Mouse (Mus musculus) midbrain, postnatal 0 days (tissue): ENCODE data around the gene Atp6v1e1. TPM values are rescaled to one million over a fixed set of nuclear protein-coding genes. Genes with fewer than 3 reads are reported as not detected.

Experiments
- ATAC-seq: fragments of 200-750 bp; cut with Nextera tagmentation; 2 replicates; pipeline ENCODE4 v1.8.0; 2017; ENCODE audit warnings: moderate number of reproducible peaks, mild to moderate bottlenecking, moderate TSS enrichment, moderate library complexity; ENCODE audit not compliant: low FRiP score
- DNase-seq: peaks from one replicate; pipeline ENCODE4 v3.0.0-alpha.2; 2015; ENCODE audit warnings: low spot score
- H3K27ac ChIP-seq: fragments of 300-500 bp; sonication (generic); 2 replicates; pipeline ENCODE4 v1.5.1; 2014; ENCODE audit warnings: low read depth, mild to moderate bottlenecking, low read length, mixed read lengths
- H3K27me3 ChIP-seq: fragments of 300-500 bp; sonication (generic); 2 replicates; pipeline ENCODE4 v1.6.1; 2014; ENCODE audit warnings: low read length, control low read depth, mixed read lengths; ENCODE audit not compliant: insufficient read depth
- H3K36me3 ChIP-seq: fragments of 300-500 bp; sonication (generic); 2 replicates; pipeline ENCODE4 v1.6.1; 2014; ENCODE audit warnings: low read length, control low read depth, mixed read lengths; ENCODE audit not compliant: insufficient read depth
- H3K4me1 ChIP-seq: fragments of 300-500 bp; sonication (generic); 2 replicates; pipeline ENCODE4 v1.6.1; 2014; ENCODE audit warnings: mild to moderate bottlenecking, control low read depth, antibody characterized with exemption, low read length, mixed read lengths; ENCODE audit not compliant: insufficient read depth
- H3K4me2 ChIP-seq: fragments of 300-500 bp; sonication (generic); 2 replicates; pipeline ENCODE4 v1.6.1; 2014; ENCODE audit warnings: low read depth, mild to moderate bottlenecking, low read length, mixed read lengths; ENCODE audit not compliant: poor library complexity, severe bottlenecking
- H3K4me3 ChIP-seq: fragments of 300-500 bp; sonication (generic); 2 replicates; pipeline ENCODE4 v1.5.1; 2014; ENCODE audit warnings: low read depth, mild to moderate bottlenecking, low read length, moderate library complexity
- H3K9ac ChIP-seq: fragments of 300-500 bp; sonication (generic); replicated peaks from 2 replicates; pipeline ENCODE4 v1.6.1; 2014; ENCODE audit warnings: mild to moderate bottlenecking, low read length, moderate library complexity, mixed read lengths; ENCODE audit not compliant: poor library complexity, severe bottlenecking
- H3K9me3 ChIP-seq: fragments of 300-500 bp; sonication (generic); 2 replicates; pipeline ENCODE4 v1.6.1; 2016; ENCODE audit warnings: low read length, control low read depth
- CTCF ChIP-seq: IDR thresholded peaks from 2 replicates; pipeline ENCODE4 v1.5.1; 2016; ENCODE audit warnings: antibody characterized with exemption, mild to moderate bottlenecking
- WGBS: fragments of 180-500 bp; shearing (Covaris S2); extraction: QIAGEN DNeasy Blood & Tissue Kit; methylation state at CpG from one replicate; pipeline ENCODE4 v1.1.7; 2014; 5-methylcytosine and 5-hydroxymethylcytosine counted together
- polyA plus RNA-seq: library from polyadenylated mRNA; unstranded; fragments of >200 nt; fragmentation: Nextera tagmentation; extraction: Ambion mirVana; gene quantifications from 2 replicates; pipeline ENCODE4 v1.2.1, GENCODE M21; 2015
- total RNA-seq: library from RNA; depleted of rRNA; stranded (reverse); fragments of >200 nt; gene quantifications from 2 replicates; pipeline ENCODE4 v1.2.3, GENCODE M21; 2014

Atp6v1e1 gene
- total and polyA plus RNA-seq, 2 experiments from 2014 or later, result 251 to 333 TPM

GRCm38 (mm10) chr6:120807738-120808081 lies 14.9 kb downstream of the Atp6v1e1 start:
- 97% methylated on average over 4 of the region's 4 CpGs for WGBS
- Histone ChIP-seq H3K9me3 (no peaks in the 10 kb centered on the region), H3K4me3 (no peak overlapping the region), H3K4me2 (no peak overlapping the region), H3K4me1 (no peaks in the 10 kb centered on the region), H3K9ac (no peak overlapping the region), H3K27ac (no peak overlapping the region), H3K36me3 (peaks cover 66% of the 10 kb centered on the region), H3K27me3 (no peaks in the 10 kb centered on the region)
- DNase-seq (no peak), ATAC-seq (no peak)
- no peak for TF ChIP-seq CTCF

- TF ChIP-seq CTCF, result no peak
- Histone ChIP-seq H3K4me1 (no peaks in the 10 kb centered on the region), H3K4me3 (no peak overlapping the region), H3K9me3 (no peaks in the 10 kb centered on the region), H3K27ac (no peak overlapping the region), H3K36me3 (peaks cover 68% of the 10 kb centered on the region), H3K9ac (no peak overlapping the region), H3K27me3 (no peaks in the 10 kb centered on the region), H3K4me2 (no peak overlapping the region)
- ATAC-seq (no peak), DNase-seq (no peak)
- WGBS, result 85% methylated on average over 5 of the region's 5 CpGs
Observed at GRCm38 (mm10) chr6:120806999-120807737, 15.4 kb downstream of the Atp6v1e1 start.

GRCm38 (mm10) chr6:120799581-120800041 lies 23.0 kb downstream of the Atp6v1e1 start:
- no peak for ATAC-seq
- no peak for TF ChIP-seq CTCF
- H3K27ac ChIP-seq, result no peak overlapping the region
- H3K9me3 ChIP-seq, result no peaks in the 10 kb centered on the region
- H3K36me3 ChIP-seq, result peaks cover 76% of the 10 kb centered on the region
- H3K4me2 ChIP-seq, result no peak overlapping the region
- no peak for DNase-seq
- no peak overlapping the region for H3K4me3 ChIP-seq
- no peaks in the 10 kb centered on the region for H3K4me1 ChIP-seq
- H3K9ac ChIP-seq, result no peak overlapping the region
- H3K27me3 ChIP-seq, result no peaks in the 10 kb centered on the region
- 91% methylated on average over 4 of the region's 4 CpGs for WGBS

GRCm38 (mm10) chr6:120798905-120799304 lies 23.7 kb downstream of the Atp6v1e1 start:
- Histone ChIP-seq H3K4me1 (no peaks in the 10 kb centered on the region), H3K9me3 (no peaks in the 10 kb centered on the region), H3K9ac (no peak overlapping the region), H3K36me3 (peaks cover 76% of the 10 kb centered on the region), H3K27ac (no peak overlapping the region), H3K4me3 (no peak overlapping the region), H3K4me2 (no peak overlapping the region), H3K27me3 (no peaks in the 10 kb centered on the region)
- no peak for DNase-seq
- 91% methylated on average over 4 of the region's 4 CpGs for WGBS
- no peak for TF ChIP-seq CTCF
- ATAC-seq, result no peak

DNA sequence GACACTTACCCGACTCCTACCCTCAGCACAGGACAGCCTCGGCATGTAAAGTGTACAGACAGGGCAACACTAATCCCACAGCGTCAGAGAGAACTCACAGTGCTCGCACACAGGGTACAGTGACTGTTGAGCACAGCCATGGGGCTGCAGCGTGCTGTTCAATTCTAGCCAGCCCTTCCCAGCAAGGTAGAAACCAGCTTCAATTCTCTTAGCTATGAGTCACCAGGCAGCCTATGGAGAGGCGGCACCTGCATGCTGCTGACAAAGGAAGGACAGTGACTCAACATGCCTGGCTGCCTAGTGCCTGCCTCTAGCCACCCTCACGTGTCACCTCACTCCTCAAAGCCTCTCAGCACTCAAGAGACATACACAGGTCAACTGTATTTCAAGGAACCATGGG lies 24.6 kb downstream of the Atp6v1e1 start:
- WGBS, result 93% methylated on average over 7 of the region's 7 CpGs
- Histone ChIP-seq H3K27me3 (no peaks in the 10 kb centered on the region), H3K9me3 (no peaks in the 10 kb centered on the region), H3K36me3 (peaks cover 76% of the 10 kb centered on the region), H3K4me3 (no peak overlapping the region), H3K4me1 (no peaks in the 10 kb centered on the region), H3K27ac (no peak overlapping the region), H3K4me2 (no peak overlapping the region), H3K9ac (no peak overlapping the region)
- DNase-seq (no peak), ATAC-seq (no peak)
- TF ChIP-seq CTCF, result no peak

DNA sequence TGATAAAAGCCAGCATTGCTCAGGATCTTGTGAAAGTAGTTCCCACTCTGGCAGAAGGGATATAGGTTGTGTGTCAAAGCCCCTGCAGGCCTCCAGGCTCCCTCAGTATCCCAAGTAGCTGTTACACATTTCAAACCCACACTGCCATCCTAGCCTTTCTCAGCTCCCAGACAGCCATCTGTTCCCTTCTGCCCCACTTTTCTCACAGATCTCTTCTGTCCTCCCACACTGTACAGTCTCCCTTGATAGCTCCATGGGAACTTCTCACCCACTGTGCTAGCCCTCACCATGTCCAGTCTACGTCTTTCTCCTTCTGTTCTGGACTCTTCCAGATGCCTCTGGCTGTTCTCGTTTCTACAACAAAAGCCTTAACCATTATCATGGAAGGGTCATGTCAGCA lies 26.5 kb downstream of the Atp6v1e1 start:
- H3K36me3 ChIP-seq, result peaks cover 71% of the 10 kb centered on the region
- no peak for ATAC-seq
- no peak for TF ChIP-seq CTCF

More for the DNA sequence above, 26.5 kb downstream of the Atp6v1e1 start:
- Histone ChIP-seq H3K9me3 (no peaks in the 10 kb centered on the region), H3K9ac (no peak overlapping the region), H3K27me3 (no peaks in the 10 kb centered on the region), H3K27ac (no peak overlapping the region), H3K4me2 (no peak overlapping the region), H3K4me1 (no peaks in the 10 kb centered on the region), H3K4me3 (no peak overlapping the region)
- DNase-seq, result no peak
- 88% methylated on average over 2 of the region's 2 CpGs for WGBS
